Mouse (Mus musculus): ENCODE results near the gene Fbxo31.

Gene Fbxo31

GRCm38 (mm10) chr8:121551065-121551985 lies 27.3 kb downstream of the Fbxo31 start:
- no peak for DNase-seq (ENCODE audit: low spot score)

- DNase-seq (ENCODE audit: low spot score) = no peak
These were observed 28.6 kb downstream of the Fbxo31 start for GRCm38 (mm10) chr8:121550056-121550455.

- DNase-seq (ENCODE audit: low spot score) = peak; percentile 64
These were observed 31.5 kb downstream of the Fbxo31 start for GRCm38 (mm10) chr8:121547132-121547531.

- DNase-seq (ENCODE audit: low spot score) = no peak
These were observed 33.7 kb downstream of the Fbxo31 start for GRCm38 (mm10) chr8:121544936-121545335.

GRCm38 (mm10) chr8:121544276-121544785 lies 34.3 kb downstream of the Fbxo31 start, which contains the start of gene 1700018B08Rik:
TSS of gene 1700018B08Rik (minus strand) at chr8:121544320.
- no peak for DNase-seq (ENCODE audit: low spot score)

GRCm38 (mm10) chr8:121542901-121543300 lies 35.7 kb downstream of the Fbxo31 start:
- no peak for DNase-seq (ENCODE audit: low spot score)

- DNase-seq (ENCODE audit: low spot score) = no peak
These were observed 36.7 kb downstream of the Fbxo31 start for GRCm38 (mm10) chr8:121541862-121542261.

- DNase-seq (ENCODE audit: low spot score) = peak; percentile 18
These were observed 46.2 kb downstream of the Fbxo31 start for GRCm38 (mm10) chr8:121532381-121532780.

GRCm38 (mm10) chr8:121530639-121531038 lies 48.0 kb downstream of the Fbxo31 start:
- DNase-seq (ENCODE audit: low spot score) = no peak

- DNase-seq (ENCODE audit: low spot score) = no peak
These were observed 49.8 kb downstream of the Fbxo31 start for GRCm38 (mm10) chr8:121528790-121529189.

- DNase-seq (ENCODE audit: low spot score) = no peak
These were observed 50.9 kb downstream of the Fbxo31 start for GRCm38 (mm10) chr8:121527751-121528150.

- DNase-seq (ENCODE audit: low spot score) = no peak
These were observed 51.6 kb downstream of the Fbxo31 start for GRCm38 (mm10) chr8:121526811-121527550.

- DNase-seq (ENCODE audit: low spot score) = no peak
These were observed 53.3 kb downstream of the Fbxo31 start for GRCm38 (mm10) chr8:121525111-121525818.

- DNase-seq (ENCODE audit: low spot score) = peak; percentile 80
These were observed 65.2 kb downstream of the Fbxo31 start for GRCm38 (mm10) chr8:121513429-121513828.

- no peak for DNase-seq (ENCODE audit: low spot score)
These were observed 66.9 kb downstream of the Fbxo31 start for GRCm38 (mm10) chr8:121511751-121512150.
